Mouse (Mus musculus): ENCODE data around the gene Bcl10.
"Not testable (repeated sequence)": the region's sequence is repeated elsewhere in the genome, so short reads cannot be mapped to it uniquely, and the experiment has no call there.

Gene Bcl10

GRCm38 (mm10) chr3:145922019-145922854 lies at the start of gene Bcl10:
Gene Bcl10, plus strand, starts transcription at chr3:145922804.
- no peak for DNase-seq (ENCODE audit: inconsistent ontology term)

DNA sequence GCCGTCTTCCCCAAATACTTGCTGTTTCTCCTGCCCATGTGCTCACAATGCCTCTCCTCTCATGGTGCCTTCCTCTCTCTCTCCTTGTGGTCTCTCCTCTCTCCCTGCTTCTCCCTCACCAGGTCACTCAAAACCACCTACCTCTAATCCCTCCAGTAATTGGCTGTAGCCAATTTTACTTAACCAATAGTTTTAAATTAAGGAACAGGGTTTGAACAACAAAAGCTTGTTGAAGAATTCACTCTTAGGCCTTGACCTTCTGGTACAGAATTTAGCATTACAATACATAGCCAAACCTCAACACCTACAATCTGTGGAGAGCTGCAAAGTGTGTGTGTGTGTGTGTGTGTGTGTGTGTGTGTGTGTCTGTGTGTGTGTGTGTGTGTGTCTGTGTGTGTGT lies 49.3 kb upstream of the Bcl10 start:
- DNase-seq (ENCODE audit: inconsistent ontology term) = no peak

GRCm38 (mm10) chr3:145874126-145874525 lies 48.5 kb upstream of the Bcl10 start:
- DNase-seq (ENCODE audit: inconsistent ontology term) = no peak

DNA sequence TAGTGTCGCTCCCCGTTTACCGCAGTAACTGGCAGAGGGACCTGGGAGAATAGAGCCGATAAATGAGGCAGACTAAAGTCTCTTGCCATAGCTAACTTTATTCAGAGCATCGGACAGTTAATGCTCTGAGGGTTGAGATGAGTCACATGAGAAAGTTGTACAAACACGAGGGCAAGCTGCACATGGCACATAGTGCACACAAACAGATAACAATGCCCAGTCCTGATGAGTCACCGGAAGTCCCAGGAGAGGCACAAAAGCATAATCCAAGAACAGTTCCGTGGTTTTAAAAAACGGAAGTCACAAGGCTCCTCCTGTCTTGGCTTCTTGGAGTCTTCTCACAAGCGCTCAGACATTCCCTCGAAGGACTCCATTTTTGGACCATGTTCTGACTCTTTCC lies 46.5 kb upstream of the Bcl10 start:
- peak; percentile 52 for DNase-seq (ENCODE audit: inconsistent ontology term)

DNA sequence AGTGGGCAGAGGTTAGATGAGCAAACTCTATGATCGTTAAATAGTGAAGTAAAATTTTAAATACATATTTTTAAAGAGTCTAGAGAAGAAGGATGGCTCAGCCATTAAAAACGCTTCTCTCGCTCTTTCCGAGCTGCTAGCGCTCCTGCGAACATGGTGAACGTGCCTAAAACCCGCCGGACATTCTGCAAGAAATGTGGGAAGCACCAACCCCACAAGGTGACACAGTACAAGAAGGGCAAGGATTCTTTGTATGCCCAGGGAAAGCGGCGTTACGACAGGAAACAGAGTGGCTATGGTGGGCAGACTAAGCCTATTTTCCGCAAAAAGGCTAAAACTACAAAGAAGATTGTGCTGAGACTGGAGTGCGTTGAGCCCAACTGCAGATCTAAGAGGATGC lies 43.7 kb upstream of the Bcl10 start:
- DNase-seq (ENCODE audit: inconsistent ontology term) = not testable (repeated sequence)

GRCm38 (mm10) chr3:145880335-145880734 lies 42.3 kb upstream of the Bcl10 start:
- DNase-seq (ENCODE audit: inconsistent ontology term) = no peak

- DNase-seq (ENCODE audit: inconsistent ontology term) = no peak
These were observed 40.3 kb upstream of the Bcl10 start for GRCm38 (mm10) chr3:145882076-145882874.

GRCm38 (mm10) chr3:145883233-145883632 lies 39.4 kb upstream of the Bcl10 start:
- no peak for DNase-seq (ENCODE audit: inconsistent ontology term)

DNA sequence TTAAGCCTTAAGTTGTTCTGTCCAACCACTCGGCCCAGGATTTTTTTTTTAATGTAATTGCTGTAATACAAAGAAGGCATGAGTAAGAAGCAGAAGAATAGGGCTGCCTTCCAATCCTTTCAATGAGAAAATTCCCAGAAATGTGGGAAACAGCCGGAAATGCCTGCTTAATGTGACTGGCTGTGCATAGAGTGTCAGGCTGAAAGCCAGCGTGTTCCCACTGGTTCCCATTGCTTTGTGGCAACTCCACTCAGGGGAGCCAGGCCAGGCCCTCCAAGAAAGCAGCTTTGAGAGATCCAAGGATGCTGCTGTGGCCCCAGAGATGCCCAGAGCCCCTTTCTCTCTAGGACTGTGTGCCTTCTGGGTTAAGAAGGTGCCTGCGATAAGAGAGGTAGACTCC lies 37.2 kb upstream of the Bcl10 start:
- peak; percentile 99 for DNase-seq (ENCODE audit: inconsistent ontology term)

- peak; percentile 92 for DNase-seq (ENCODE audit: inconsistent ontology term)
These were observed 36.6 kb upstream of the Bcl10 start for GRCm38 (mm10) chr3:145885851-145886464.

- DNase-seq (ENCODE audit: inconsistent ontology term) = peak; percentile 84
These were observed 35.1 kb upstream of the Bcl10 start for GRCm38 (mm10) chr3:145887430-145887971.

DNA sequence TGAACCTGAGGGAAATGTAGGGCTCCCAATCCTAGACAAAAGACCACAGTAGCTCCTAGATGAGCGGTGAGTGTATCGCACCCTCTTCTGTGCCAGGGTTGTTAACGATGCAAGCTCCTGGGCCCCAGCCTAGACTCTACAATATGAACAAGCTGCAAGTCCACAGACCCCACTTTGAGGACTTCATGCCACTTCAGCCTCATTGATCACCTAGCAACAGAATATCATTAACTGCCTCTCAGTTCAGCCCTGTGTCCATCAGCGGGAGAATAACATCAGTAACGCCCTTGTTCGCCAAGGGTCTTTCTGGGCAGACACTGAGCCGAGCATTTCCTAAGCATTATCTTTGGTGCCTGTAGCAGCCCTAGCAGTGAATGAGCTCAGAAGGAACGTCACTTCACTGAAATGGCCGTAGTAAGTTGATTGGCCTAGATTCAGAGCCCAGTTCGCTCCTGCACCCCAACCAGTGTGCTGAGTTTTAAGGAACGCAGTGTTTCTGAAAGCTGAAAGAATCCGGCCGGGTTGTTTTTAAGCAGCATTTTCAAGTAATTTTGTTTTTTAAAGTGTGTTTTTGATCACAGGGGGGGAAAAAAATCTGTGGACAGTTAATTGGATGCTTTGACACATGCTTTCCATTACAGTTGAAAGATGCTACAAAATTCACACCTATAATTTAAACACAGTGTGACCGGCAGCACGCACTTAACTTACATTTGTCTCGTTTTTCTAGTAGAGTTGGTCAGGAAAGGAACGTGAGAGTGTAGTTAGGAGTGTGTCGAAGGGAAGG lies 32.1 kb upstream of the Bcl10 start:
- no peak for DNase-seq (ENCODE audit: inconsistent ontology term)

GRCm38 (mm10) chr3:145892451-145892850 lies 30.2 kb upstream of the Bcl10 start:
- peak; percentile 72 for DNase-seq (ENCODE audit: inconsistent ontology term)

DNA sequence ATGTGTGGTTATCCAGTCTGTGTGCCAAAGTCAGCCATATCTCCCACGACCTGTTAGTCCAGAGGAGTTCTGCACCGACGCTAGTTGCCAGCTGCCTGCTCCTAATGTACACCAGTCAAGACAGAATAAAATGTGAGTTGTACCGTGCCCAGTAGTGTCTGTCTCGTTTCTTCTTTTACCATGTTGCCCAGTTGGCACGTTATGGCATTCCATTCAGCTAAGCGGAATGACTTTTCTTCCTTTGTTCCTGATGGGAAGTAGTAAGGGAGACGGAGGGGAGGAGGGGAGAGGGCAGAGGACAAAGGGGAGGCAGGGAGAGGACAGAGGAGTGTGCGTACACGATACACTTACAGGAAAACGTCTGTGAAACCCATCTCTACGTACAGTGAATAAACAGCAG lies 28.5 kb upstream of the Bcl10 start:
- DNase-seq (ENCODE audit: inconsistent ontology term) = peak; percentile 81

DNA sequence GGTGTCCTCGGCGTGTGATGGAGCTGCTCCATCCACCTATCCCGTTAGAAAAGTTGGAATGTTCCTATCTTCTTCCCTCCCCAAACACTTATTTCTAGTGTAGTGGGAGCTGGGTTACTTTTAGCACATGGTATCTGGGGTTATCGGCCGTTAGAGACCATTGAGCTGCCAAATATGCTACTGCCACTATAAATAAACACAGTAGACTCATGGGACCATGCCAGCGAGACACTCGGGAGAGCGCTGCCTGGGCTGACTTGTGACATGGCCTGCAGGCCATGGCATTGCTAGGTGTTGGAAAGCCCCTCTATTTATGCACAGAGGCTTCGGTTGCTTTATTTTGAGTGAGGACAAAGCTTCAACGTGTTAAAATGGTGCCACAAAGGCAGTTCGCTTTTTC lies 24.9 kb upstream of the Bcl10 start:
- no peak for DNase-seq (ENCODE audit: inconsistent ontology term)

- DNase-seq (ENCODE audit: inconsistent ontology term) = peak; percentile 95
These were observed 22.8 kb upstream of the Bcl10 start for GRCm38 (mm10) chr3:145899832-145900231.

DNA sequence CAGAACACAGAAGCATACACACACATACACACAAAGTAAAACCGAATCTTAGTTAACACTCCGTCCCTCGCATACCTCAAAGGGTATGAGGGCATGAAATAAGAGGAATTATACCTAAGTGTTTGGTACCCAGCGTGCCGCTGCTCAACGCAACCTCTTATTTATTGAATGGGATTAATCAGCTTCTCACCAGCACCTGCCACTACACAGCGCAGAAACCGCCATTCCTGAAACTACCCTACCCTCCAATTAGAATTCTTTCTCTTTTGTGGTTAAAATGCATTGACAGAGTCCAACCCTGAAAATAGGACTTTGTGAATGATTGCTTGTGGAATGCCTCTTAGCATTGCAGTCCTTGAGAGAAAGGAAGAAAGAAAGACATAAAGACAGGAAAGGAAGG lies 19.1 kb upstream of the Bcl10 start:
- DNase-seq (ENCODE audit: inconsistent ontology term) = peak; percentile 47

- DNase-seq (ENCODE audit: inconsistent ontology term) = peak; percentile 80
These were observed 17.5 kb upstream of the Bcl10 start for GRCm38 (mm10) chr3:145904850-145905776.

DNA sequence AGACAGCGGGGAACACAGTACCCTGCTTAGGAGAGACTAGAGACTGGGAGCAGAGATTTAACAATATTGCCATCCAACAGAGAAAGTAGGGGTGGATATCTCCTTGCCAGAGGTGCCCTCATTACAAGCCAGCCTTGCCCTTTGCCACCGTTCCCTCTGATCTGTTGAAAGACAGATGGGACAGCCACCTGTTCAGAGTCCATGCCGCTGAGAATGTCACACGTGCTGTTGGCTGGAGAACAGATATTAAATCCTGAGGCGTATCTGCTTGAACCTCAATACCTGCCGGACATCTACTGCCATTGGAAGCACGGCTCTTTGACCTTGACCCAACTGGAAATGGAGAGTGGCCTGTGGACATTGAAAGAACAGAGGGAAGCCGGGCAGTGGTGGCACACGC lies 16.0 kb upstream of the Bcl10 start:
- no peak for DNase-seq (ENCODE audit: inconsistent ontology term)

DNA sequence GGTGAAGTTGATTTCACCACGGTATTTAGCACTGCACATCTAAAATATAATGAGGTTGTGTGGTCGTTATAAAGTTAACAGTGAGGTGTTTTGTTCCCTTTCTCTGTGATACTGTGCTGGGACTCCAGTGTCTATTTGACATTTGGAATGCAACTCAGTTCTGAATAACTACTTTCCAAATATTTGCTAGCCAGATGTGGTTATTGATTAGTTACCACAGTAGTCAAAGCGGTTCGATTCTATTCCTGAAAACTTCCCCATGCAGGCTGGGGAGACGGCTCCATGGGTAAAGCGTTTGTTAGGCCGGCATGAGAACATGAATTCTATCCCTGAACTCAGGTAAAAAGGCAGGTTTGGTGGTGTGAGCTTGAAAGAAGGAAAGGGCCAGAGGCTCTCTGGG lies 10.1 kb upstream of the Bcl10 start:
- DNase-seq (ENCODE audit: inconsistent ontology term) = no peak
